Mouse (Mus musculus): Measurements from ENCODE around the gene Map3k10.

DNA sequence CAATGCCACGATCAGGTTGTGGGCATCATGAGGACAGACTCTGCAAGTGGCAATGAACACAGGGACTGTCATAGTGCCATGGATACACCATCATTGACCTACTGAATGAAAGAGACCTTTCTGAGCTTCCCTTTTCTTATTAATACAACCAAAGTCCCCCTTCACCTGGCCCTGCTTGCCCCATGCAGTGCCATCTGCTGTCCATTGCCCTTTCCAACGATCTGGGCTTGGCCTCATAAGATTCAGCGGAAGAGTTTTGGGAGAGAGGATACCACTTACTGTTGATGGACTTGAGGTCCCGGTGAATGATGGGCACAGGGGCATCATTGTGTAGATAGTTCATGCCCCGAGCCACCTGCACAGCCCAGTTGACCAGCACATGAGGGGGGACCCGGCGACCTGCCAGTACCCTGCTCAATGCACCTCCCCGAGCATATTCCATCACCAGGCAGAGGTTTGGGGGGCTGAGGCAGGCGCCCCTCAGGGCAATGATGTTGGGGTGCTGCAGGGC is 1.3 kb downstream of the Map3k10 start:
- no peak for TF ChIP-seq GATA1 (IDR thresholded peaks at IDR 0.05; ENCODE audit: borderline replicate concordance, low read length)
- no peak for TF ChIP-seq FLI1 (IDR thresholded peaks at IDR 0.05; ENCODE audit: low read length)

Measured in megakaryocyte, embryonic 14.5 days (primary cell).